Mouse (Mus musculus) frontal cortex, adult (tissue): Measurements from ENCODE around the gene 0610030E20Rik.

Experiments used
- ATAC-seq: cut with Nextera tagmentation; 2 replicates; pipeline ENCODE4 v1.9.2; 2017; ENCODE audit warnings: mild to moderate bottlenecking, moderate library complexity, mixed read lengths; ENCODE audit not compliant: low TSS enrichment

The 0610030E20Rik gene

GRCm38 (mm10) chr6:72347166-72347941 lies at the start of gene 0610030E20Rik:
Gene 0610030E20Rik, plus strand, starts transcription at chr6:72347317.
- ATAC-seq = peak; percentile 71

- ATAC-seq = no peak
Observed at GRCm38 (mm10) chr6:72297825-72298224, 49.3 kb upstream of the 0610030E20Rik start.

- no peak for ATAC-seq
Observed at GRCm38 (mm10) chr6:72302349-72302925, 44.7 kb upstream of the 0610030E20Rik start.

GRCm38 (mm10) chr6:72303510-72303909 lies 43.6 kb upstream of the 0610030E20Rik start:
- no peak for ATAC-seq

GRCm38 (mm10) chr6:72312198-72312597 lies 34.9 kb upstream of the 0610030E20Rik start:
- ATAC-seq = no peak

- no peak for ATAC-seq
Observed at GRCm38 (mm10) chr6:72313124-72313867, 33.8 kb upstream of the 0610030E20Rik start.

- ATAC-seq = no peak
Observed at GRCm38 (mm10) chr6:72315384-72315783, 31.7 kb upstream of the 0610030E20Rik start.

GRCm38 (mm10) chr6:72316044-72316443 lies 31.1 kb upstream of the 0610030E20Rik start:
- ATAC-seq = no peak

GRCm38 (mm10) chr6:72318440-72318839 lies 28.7 kb upstream of the 0610030E20Rik start:
- peak; percentile 33; the same call in 1 of the 2 replicates for ATAC-seq

- ATAC-seq = peak; percentile 79
Observed at GRCm38 (mm10) chr6:72319019-72319418, 28.1 kb upstream of the 0610030E20Rik start.

- no peak for ATAC-seq
Observed at GRCm38 (mm10) chr6:72322936-72323335, 24.2 kb upstream of the 0610030E20Rik start.

GRCm38 (mm10) chr6:72323786-72324508 lies 23.2 kb upstream of the 0610030E20Rik start:
- ATAC-seq = no peak

- ATAC-seq = peak; percentile 91
Observed at GRCm38 (mm10) chr6:72326274-72326673, 20.8 kb upstream of the 0610030E20Rik start.

- no peak for ATAC-seq
Observed at GRCm38 (mm10) chr6:72329019-72329418, 18.1 kb upstream of the 0610030E20Rik start.

- no peak for ATAC-seq
Observed at GRCm38 (mm10) chr6:72330133-72330532, 17.0 kb upstream of the 0610030E20Rik start.

GRCm38 (mm10) chr6:72333111-72333510 lies 14.0 kb upstream of the 0610030E20Rik start:
- ATAC-seq = no peak

- ATAC-seq = no peak
Observed at GRCm38 (mm10) chr6:72340481-72340880, 6.6 kb upstream of the 0610030E20Rik start.

GRCm38 (mm10) chr6:72344396-72345073 lies 2.6 kb upstream of the 0610030E20Rik start:
- ATAC-seq = no peak; the same call in 1 of the 2 replicates

GRCm38 (mm10) chr6:72345074-72345567 lies 2.0 kb upstream of the 0610030E20Rik start, which contains the start of gene Usp39:
Gene Usp39, minus strand, starts transcription at chr6:72345184.
- ATAC-seq = peak; percentile 82

- no peak for ATAC-seq
Observed at GRCm38 (mm10) chr6:72345633-72346032, 1.5 kb upstream of the 0610030E20Rik start.

- no peak for ATAC-seq
Observed at GRCm38 (mm10) chr6:72346261-72346660, 856 bp upstream of the 0610030E20Rik start.
